Mouse (Mus musculus): Measurements from ENCODE around the gene Ap3m1.
"Not testable (repeated sequence)": the region's sequence is repeated elsewhere in the genome, so short reads cannot be mapped to it uniquely, and the experiment has no call there.

Ap3m1 gene

DNA sequence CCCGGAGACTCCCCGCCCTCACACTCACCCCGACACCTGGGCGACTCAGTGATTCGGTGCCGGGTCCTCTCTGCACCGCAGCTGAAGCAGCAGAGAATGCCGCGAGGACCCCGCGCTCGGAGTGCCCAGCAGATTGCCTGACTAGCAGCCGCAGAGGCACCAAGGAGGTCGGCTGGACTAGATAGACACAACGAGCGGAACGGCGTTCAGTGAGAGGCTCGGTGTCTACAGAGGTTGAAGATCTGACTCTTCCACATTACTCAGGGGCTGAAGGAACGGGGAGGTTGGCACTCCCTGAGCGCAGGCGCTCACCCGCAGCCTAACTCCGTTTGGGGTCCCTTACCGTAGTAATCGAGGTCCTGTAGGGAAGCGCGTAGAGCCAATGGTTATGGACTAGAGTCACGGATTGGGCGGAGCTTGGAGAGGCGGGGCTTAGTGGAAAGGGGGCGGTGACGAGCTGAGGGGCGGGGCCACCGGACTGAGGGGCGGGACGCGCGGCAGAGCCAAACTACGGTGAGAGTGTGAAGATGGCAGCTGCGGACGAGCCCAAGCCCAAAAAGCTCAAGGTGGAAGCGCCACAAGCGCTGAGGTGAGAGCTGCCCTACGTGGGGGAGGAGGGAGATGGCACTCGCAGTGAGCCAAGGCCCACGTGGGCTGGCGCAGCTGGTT is at the start of gene Ap3m1, which contains the start of gene Adk:
Ap3m1 (minus strand) TSS at position 397 of the 669 bp plus-strand sequence.
Adk (plus strand) TSS at position 463 of the 669 bp plus-strand sequence.
- DNase-seq (ENCODE audit: low spot score) = peak; percentile 93

GRCm38 (mm10) chr14:21101562-21101961 is 49.3 kb upstream of the Ap3m1 start:
- DNase-seq (ENCODE audit: low spot score) = peak; percentile 45

DNA sequence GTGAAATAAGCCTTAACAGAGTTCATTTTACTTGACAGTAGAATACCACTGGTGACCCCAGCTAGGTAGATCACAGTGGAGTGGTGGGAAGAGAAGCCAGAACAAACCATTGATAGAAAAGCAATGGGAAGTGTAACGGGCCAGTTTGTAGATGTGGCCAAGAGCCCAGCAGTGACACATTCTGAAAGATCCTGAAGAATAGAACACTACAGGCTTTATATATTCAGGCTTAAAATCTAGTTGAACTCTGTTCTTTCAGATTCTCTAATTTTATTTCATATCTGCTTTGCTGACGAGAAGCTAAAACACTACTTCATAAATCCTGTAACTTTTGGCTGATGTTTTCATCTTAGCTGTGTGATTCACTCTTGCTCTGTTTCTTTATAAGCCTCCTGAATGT is 48.6 kb upstream of the Ap3m1 start:
- DNase-seq (ENCODE audit: low spot score) = no peak

DNA sequence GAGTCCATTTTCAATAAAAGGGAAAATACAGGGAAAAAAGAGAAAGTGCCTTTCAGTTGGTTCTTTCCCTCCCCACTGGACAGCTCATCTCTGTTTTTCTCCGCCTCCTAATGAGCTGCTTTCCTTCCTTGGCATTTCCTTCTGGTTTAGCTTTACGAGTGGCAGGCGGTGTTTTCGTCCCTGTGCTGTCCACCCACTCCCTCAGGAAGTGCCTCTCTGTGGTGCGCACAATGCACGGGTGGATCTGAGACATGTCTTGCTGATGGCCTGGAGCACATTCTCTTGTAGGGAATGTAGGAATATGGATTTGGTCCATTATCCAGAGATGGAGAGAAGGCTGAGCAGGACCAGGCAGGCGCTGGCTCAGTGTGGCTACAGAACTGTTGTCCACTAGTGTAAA is 47.1 kb upstream of the Ap3m1 start:
- no peak for DNase-seq (ENCODE audit: low spot score)

GRCm38 (mm10) chr14:21096689-21097088 is 44.4 kb upstream of the Ap3m1 start:
- no peak for DNase-seq (ENCODE audit: low spot score)

GRCm38 (mm10) chr14:21096279-21096678 is 44.0 kb upstream of the Ap3m1 start:
- DNase-seq (ENCODE audit: low spot score) = no peak

DNA sequence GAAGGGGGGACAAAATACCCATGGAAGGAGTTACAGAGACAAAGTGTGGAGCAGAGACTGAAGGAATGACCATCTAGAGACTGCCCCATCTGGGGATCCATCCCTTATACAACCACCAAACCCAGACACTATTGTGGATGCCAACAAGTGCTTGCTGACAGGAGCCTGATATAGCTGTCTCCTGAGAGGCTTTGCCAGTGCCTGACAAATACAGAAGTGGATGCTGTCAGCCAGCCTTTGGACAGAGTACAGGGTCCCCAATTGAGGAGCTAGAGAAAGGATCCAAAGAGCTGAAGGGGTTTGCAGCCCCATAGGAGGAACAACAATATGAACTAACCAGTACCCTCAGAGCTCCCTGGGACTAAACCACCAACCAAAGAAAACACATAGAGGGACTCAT is 41.9 kb upstream of the Ap3m1 start:
- DNase-seq (ENCODE audit: low spot score) = not testable (repeated sequence)

- no peak for DNase-seq (ENCODE audit: low spot score)
Observed at GRCm38 (mm10) chr14:21090930-21091486, 38.7 kb upstream of the Ap3m1 start.

- no peak for DNase-seq (ENCODE audit: low spot score)
Observed at GRCm38 (mm10) chr14:21090400-21090799, 38.1 kb upstream of the Ap3m1 start.

- DNase-seq (ENCODE audit: low spot score) = no peak
Observed at GRCm38 (mm10) chr14:21088731-21089130, 36.4 kb upstream of the Ap3m1 start.

GRCm38 (mm10) chr14:21087390-21088060 is 35.2 kb upstream of the Ap3m1 start:
- no peak for DNase-seq (ENCODE audit: low spot score)

- DNase-seq (ENCODE audit: low spot score) = peak; percentile 40
Observed at GRCm38 (mm10) chr14:21086827-21087351, 34.6 kb upstream of the Ap3m1 start.

- no peak for DNase-seq (ENCODE audit: low spot score)
Observed at GRCm38 (mm10) chr14:21086106-21086505, 33.8 kb upstream of the Ap3m1 start.

DNA sequence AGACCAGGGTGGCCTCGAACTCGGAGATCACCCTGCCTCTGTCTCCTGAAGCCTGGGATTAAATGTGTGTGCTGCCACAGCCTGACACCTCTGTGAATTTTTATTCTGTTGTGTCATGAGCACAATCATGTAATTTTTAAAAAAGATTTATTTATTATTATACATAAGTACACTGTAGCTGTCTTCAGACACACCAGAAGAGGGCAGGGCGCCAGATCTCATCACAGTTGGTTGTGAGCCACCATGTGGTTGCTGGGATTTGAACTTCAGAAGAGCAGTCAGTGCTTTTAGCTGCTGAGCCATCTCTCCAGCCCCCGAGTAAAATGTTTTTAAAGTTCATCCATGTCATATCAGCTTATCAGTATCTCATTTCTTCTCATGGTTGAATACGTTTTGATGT is 33.4 kb upstream of the Ap3m1 start:
- no peak for DNase-seq (ENCODE audit: low spot score)

GRCm38 (mm10) chr14:21082823-21083222 is 30.5 kb upstream of the Ap3m1 start:
- no peak for DNase-seq (ENCODE audit: low spot score)

DNA sequence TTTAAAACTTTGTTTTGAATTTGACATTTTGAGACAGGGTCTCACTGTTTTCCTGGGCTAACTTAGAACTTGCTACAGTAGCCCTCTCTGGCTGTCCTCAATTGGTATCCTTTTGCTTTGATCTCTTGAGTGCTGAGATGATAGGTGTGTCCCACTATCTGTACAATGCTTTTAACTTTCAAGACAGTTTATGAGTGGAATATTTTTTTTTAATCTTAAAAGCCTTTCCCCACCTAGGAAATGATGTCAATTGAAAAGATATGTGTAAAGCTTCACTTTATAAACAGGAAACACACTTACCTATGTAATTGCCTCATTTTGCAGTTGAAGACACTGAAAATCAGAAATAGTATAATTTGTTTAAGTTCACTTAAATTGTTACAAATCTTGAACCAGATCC is 26.2 kb upstream of the Ap3m1 start:
- no peak for DNase-seq (ENCODE audit: low spot score)

DNA sequence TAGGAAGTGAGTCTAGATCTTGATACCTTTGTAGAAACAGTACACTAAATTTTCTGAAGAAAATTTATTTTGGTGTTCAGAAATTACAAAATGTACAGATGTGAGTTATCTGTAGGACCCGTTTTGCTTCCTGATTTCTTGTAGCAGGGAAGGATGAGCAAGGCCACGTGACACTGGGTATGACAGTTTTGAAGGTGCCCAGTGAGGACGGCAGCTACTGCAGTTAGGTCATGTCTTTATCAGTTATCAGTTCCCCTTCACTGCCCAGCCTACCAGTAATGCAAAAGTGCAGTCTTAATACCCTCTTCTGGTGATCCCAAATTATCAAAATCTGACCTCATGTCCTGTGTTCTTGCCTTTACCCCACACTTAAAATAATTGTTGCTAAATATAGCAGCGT is 25.6 kb upstream of the Ap3m1 start:
- DNase-seq (ENCODE audit: low spot score) = no peak

DNA sequence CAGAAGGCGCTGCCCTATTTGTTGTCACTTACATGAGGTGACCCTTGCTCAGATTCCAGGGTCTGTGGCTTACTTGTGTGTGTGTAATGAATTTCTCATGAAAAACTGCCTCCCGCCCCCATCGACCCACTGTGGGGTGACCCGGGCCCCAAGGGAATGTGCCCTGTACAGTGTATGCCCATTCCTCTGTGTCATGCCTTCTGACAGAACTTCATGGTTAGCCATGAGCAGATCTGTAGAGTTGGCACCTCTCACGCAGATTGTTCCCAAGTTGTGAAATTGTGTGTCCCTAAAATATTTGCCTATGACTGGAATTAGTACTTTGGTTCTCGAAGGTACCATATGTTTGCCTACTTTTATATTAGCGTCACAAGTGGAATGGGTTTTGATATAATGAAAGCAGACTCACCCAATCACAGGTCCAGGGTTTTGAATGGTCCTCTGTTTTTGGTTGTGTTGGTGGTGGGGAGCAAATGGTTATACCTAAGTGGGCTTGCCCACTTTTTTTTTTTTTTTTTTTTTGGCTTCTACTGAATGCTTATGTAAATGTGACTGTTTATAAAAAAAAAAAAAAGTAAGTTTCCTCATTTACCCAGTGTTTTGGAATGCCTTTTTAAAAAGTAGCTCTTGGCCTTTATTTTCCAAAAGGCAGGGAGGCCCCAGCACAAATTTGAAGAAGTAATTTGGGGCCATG is 24.3 kb upstream of the Ap3m1 start:
- no peak for DNase-seq (ENCODE audit: low spot score)

DNA sequence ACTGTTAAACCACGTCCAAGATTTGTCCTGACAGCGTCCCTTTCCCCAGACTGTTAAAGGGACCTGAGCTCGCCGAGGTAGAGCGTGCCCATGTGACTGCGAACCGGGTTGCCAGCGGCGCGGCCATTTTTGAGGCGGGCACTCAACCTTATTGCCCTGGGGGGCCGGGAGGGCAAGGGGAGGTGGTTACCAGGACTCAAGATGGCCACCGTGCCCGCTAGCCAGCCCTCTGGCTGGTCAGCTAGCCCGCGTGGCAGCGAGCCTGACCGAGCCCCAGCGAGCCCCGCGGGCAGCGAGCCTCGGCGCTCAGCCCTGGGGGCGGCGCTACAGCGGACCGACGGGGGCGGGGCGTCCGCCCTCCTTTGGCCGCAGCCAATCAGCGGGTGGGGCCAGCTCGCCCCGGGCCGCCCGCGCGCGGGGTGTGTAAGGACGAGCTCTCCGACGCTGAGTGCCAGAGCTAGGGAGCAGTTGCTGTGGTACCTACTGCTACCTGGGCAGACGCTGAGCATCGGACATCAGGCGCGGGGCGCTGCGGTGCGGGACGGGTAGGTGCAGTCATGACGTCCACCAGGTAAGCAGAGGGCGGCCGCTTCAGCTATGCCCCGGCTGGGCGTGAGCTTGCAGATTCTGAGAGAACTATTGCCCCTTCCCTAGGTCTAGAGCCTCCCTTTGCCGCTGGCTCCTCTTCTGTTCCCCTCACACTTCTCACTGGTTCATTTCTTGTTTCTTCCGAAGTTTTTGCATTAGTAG is 23.6 kb upstream of the Ap3m1 start:
- DNase-seq (ENCODE audit: low spot score) = peak; percentile 90

GRCm38 (mm10) chr14:21074398-21075320 is 22.4 kb upstream of the Ap3m1 start:
- no peak for DNase-seq (ENCODE audit: low spot score)

DNA sequence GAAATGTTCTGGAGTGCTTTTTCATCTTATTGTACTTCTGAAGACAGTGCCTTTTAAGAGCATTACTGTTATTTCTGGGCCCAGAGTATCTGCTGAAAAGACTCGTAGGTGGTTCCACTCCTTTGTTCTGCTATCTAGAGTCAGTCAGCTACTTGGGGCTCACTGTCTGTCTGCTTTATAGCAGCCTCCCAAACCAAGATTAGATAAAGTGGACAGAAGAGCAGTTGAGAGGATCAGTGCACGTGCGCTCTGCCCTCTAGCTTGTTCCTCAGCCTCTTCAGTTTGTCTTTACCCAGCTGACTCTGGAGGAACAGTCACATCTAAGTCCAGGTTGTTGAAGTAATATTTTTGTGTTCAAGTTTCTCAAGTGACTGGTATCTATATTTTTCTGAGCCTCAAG is 21.7 kb upstream of the Ap3m1 start:
- no peak for DNase-seq (ENCODE audit: low spot score)

Measured in urinary bladder, postnatal 14 days (tissue).